Mouse (Mus musculus): ENCODE measurements around the gene Dnm3.

Gene Dnm3

DNA sequence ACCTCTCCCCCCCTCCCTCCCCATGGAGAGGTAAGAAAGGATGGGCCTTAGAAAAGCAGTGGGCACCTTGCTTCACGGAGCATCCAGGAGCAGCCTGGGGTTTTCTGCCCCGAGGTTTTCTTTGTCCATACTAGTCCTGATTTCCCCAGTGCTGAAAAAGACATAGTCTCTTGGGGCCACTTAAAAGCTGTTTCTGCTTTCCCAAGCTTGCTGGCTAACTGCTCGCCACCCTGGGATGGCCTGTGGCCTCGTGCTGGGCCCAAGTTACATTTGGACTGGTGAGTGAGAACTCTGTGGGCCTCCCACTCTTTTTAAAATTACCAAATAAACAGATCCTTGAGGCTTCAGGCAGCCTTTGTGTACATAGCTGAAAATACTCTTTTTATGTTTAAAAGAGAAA is 500.5 kb downstream of the Dnm3 start:
- in situ Hi-C loops (cut with MboI; ENCODE audit: low pct_unique_long_range_greater_than_20kb in 1 of 2, low sequenced_read_pairs in 2 of 2, unreplicated experiment in 1 of 2) = loop anchor here in 1 of 2 experiments (10.0 to 25.0 kb wide), 2 partner anchors 233 to 335 kb away; no protein-coding TSS in a partner anchor

DNA sequence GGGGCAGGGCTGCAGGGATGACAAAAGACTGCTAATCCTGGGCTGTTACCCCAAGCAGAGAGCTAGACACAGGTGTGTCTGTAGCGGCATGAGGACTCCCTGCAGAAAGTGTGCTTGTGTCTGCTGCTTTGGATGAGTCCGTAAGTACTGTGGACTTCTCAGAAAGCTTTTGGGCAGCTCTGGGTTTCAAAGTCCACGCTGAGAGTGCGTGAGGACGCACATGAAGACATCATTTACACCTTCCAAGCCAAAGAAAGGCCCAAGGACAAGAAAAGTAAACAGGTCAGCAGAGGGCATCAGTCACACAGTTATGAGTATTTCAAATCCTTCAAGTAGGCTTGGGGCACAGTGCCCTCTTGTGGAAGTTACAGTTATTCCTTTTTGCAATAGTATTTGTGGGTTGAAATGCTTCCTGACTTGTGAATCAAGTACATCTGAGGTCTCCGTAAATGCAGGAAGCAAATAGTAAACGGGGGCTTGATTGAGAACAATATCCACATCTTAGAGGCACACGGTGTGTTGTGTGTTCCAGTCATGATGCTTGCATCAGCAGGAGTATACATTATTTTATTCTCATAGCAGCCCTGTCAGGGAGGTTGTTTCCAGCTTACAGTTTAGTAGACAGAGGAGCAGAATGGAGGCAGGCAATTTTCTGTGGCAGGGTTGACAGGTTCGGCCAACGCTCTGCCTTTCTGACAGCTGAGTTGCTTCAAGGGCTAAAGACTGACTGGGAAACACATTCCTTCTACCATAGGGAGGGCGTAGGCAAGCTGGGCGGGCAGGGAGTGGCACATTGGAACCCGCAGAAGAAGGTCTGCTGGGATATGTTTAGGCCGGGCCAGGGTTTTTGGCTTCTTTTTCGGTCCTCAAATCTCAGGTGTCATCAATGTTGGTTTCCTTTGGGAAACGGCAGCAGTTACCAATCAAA is 501.3 kb downstream of the Dnm3 start:
- in situ Hi-C loops (cut with MboI; ENCODE audit: low pct_unique_long_range_greater_than_20kb in 1 of 2, low sequenced_read_pairs in 2 of 2, unreplicated experiment in 1 of 2) = loop anchor here in 1 of 2 experiments (10.0 to 25.0 kb wide), 2 partner anchors 232 to 336 kb away; no protein-coding TSS in a partner anchor

- in situ Hi-C loops (cut with MboI; ENCODE audit: low pct_unique_long_range_greater_than_20kb in 1 of 2, low sequenced_read_pairs in 2 of 2, unreplicated experiment in 1 of 2) = loop anchor here in 1 of 2 experiments (10.0 kb wide), 1 partner anchor 227 kb away; no protein-coding TSS in a partner anchor
Measured at GRCm38 (mm10) chr1:161972233-161972632, 505.6 kb downstream of the Dnm3 start.

DNA sequence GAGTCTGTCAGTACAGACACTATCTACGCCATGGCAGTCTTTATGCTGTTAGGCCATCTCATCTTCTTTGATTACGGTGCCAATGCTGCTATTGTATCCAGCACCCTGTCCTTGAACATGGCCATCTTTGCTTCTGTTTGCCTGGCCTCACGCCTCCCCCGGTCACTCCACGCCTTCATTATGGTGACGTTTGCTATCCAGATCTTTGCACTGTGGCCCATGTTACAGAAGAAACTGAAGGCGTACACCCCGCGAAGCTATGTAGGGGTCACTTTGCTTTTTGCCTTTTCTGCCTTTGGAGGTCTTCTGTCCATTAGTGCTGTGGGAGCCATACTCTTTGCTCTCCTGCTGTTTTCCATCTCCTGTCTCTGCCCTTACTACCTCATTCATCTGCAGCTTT is 507.0 kb downstream of the Dnm3 start:
- in situ Hi-C loops (cut with MboI; ENCODE audit: low pct_unique_long_range_greater_than_20kb in 1 of 2, low sequenced_read_pairs in 2 of 2, unreplicated experiment in 1 of 2) = loop anchor here in 1 of 2 experiments (10.0 kb wide), 1 partner anchor 226 kb away; no protein-coding TSS in a partner anchor

GRCm38 (mm10) chr1:161968589-161969407 is 509.0 kb downstream of the Dnm3 start, which contains the start of gene Pigc:
TSS of gene Pigc (plus strand) at chr1:161969186.
- in situ Hi-C loops (cut with MboI; ENCODE audit: low pct_unique_long_range_greater_than_20kb in 1 of 2, low sequenced_read_pairs in 2 of 2, unreplicated experiment in 1 of 2) = loop anchor here in 1 of 2 experiments (5.0 kb wide), 1 partner anchor 221 kb away; no protein-coding TSS in a partner anchor

- in situ Hi-C loops (cut with MboI; ENCODE audit: low pct_unique_long_range_greater_than_20kb in 1 of 2, low sequenced_read_pairs in 2 of 2, unreplicated experiment in 1 of 2) = loop anchor here in 1 of 2 experiments (5.0 kb wide), 1 partner anchor 221 kb away; no protein-coding TSS in a partner anchor
Measured at GRCm38 (mm10) chr1:161967936-161968335, 509.9 kb downstream of the Dnm3 start.

GRCm38 (mm10) chr1:161962465-161963377 is 515.1 kb downstream of the Dnm3 start:
- in situ Hi-C loops (cut with MboI; ENCODE audit: low pct_unique_long_range_greater_than_20kb in 1 of 2, low sequenced_read_pairs in 2 of 2, unreplicated experiment in 1 of 2) = no loop called here

GRCm38 (mm10) chr1:161957964-161958950 is 519.6 kb downstream of the Dnm3 start:
- in situ Hi-C loops (cut with MboI; ENCODE audit: low pct_unique_long_range_greater_than_20kb in 1 of 2, low sequenced_read_pairs in 2 of 2, unreplicated experiment in 1 of 2) = no loop called here

- in situ Hi-C loops (cut with MboI; ENCODE audit: low pct_unique_long_range_greater_than_20kb in 1 of 2, low sequenced_read_pairs in 2 of 2, unreplicated experiment in 1 of 2) = no loop called here
Measured at GRCm38 (mm10) chr1:161955846-161956245, 522.0 kb downstream of the Dnm3 start.

GRCm38 (mm10) chr1:161952599-161952998 is 525.2 kb downstream of the Dnm3 start:
- in situ Hi-C loops (cut with MboI; ENCODE audit: low pct_unique_long_range_greater_than_20kb in 1 of 2, low sequenced_read_pairs in 2 of 2, unreplicated experiment in 1 of 2) = no loop called here

- in situ Hi-C loops (cut with MboI; ENCODE audit: low pct_unique_long_range_greater_than_20kb in 1 of 2, low sequenced_read_pairs in 2 of 2, unreplicated experiment in 1 of 2) = no loop called here
Measured at GRCm38 (mm10) chr1:161951009-161951779, 526.6 kb downstream of the Dnm3 start.

GRCm38 (mm10) chr1:161942082-161942481 is 535.8 kb downstream of the Dnm3 start:
- in situ Hi-C loops (cut with MboI; ENCODE audit: low pct_unique_long_range_greater_than_20kb in 1 of 2, low sequenced_read_pairs in 2 of 2, unreplicated experiment in 1 of 2) = no loop called here
